ENCODE assay signal across 8 mouse cellular contexts in genomic region chr7:98359951-98360620, GRCm38 (mm10). TPM values are rescaled to one million over a fixed set of nuclear protein-coding genes. Genes with fewer than 3 reads are reported as not detected.
A peak's percentile ranks its signal among the peaks of the same experiment; 100 is the strongest.
DNase-seq lines count a peak whose midpoint lies in the region; ATAC-seq and TF ChIP-seq lines count a peak whose summit lies in the region.

No protein-coding gene starts in this region.

- TF ChIP-seq POLR2A in olfactory bulb, adult 2 months (IDR thresholded peaks at IDR 0.05; ENCODE audit: insufficient read depth, low read depth, low read length), result no peak

- ATAC-seq in common myeloid progenitor, adult 5-6 weeks (replicated peaks; ENCODE audit: low read depth, poor library complexity, severe bottlenecking), result peak; percentile 24
- peak; percentile 45 for ATAC-seq in liver, embryonic 15.5 days (ENCODE audit: insufficient read depth)

- H3K9ac ChIP-seq in liver, embryonic 15.5 days, result peak overlapping the region; percentile 37; the same call in 1 of the 2 replicates

- peaks cover 62% of the 10 kb centered on the region for H3K27me3 ChIP-seq in liver, embryonic 15.5 days

- no peaks in the 10 kb centered on the region for H3K36me3 ChIP-seq in liver, embryonic 15.5 days (replicated peaks)

- H3K9me3 ChIP-seq in liver, embryonic 15.5 days (replicated peaks), result no peaks in the 10 kb centered on the region

- H3K27ac ChIP-seq in liver, embryonic 15.5 days (replicated peaks), result peak overlapping the region; percentile 51; the same call in 1 of the 2 replicates
- no peak overlapping the region for H3K27ac ChIP-seq in olfactory bulb, adult 2 months (ENCODE audit: insufficient read depth, low read depth, low read length)

- peak overlapping the region; percentile 66 for H3K4me2 ChIP-seq in liver, embryonic 15.5 days

- no peak for TF ChIP-seq CTCF in olfactory bulb, adult 2 months (IDR thresholded peaks at IDR 0.05; ENCODE audit: insufficient read depth, low read depth, low read length)

- WGBS in liver, embryonic 15.5 days (ENCODE audit: insufficient replicate concordance), result 2% methylated on average over 33 of the region's 33 CpGs
- WGBS in olfactory bulb, adult 2 months, result 3% methylated on average over 33 of the region's 33 CpGs

- H3K4me1 ChIP-seq in liver, embryonic 15.5 days (replicated peaks), result peaks cover 28% of the 10 kb centered on the region
- peaks cover 14% of the 10 kb centered on the region for H3K4me1 ChIP-seq in olfactory bulb, adult 2 months (ENCODE audit: control insufficient read depth, insufficient read depth, low read length)

- peak; percentile 17 to 20 for DNase-seq in right cerebral cortex, adult 2 months (ENCODE audit: low spot score in 2 of 2)
- DNase-seq in right cerebral cortex, postnatal 36 days (ENCODE audit: low spot score in 2 of 2), result no peak
- DNase-seq in gastrocnemius, postnatal 25 days, result peak; percentile 49
- peak; percentile 38 for DNase-seq in induced T-regulatory cell, adult 2 months (ENCODE audit: low read depth)
- DNase-seq in left cerebral cortex, adult 18-20 months (ENCODE audit: low spot score in 2 of 2), result no peak

- peak overlapping the region; percentile 57 for H3K4me3 ChIP-seq in liver, embryonic 15.5 days (replicated peaks)
- H3K4me3 ChIP-seq in olfactory bulb, adult 2 months (ENCODE audit: insufficient read depth, low read depth, low read length), result peak overlapping the region; percentile 67

RNA-seq across cellular contexts. Expression of gene Tsku, which starts 1.0 kb away (rescaled TPM):
- total RNA-seq in common myeloid progenitor, adult 5-6 weeks (2017), result not detected in 2 replicates
- 1 to 10 TPM; 1.3 to 1.6 TPM for total RNA-seq in gastrocnemius, postnatal 25 days (2021)
- polyA plus RNA-seq in liver, embryonic 15.5 days (2015; fragmentation: Nextera tagmentation; extraction: Ambion mirVana), result 1.3 and 1.6 TPM in 2 replicates
- polyA plus RNA-seq in olfactory bulb, adult 2 months (2012; ENCODE audit: insufficient read depth, insufficient read length, low replicate concordance, missing spikeins), result not detected in 2 replicates
- total RNA-seq in left cerebral cortex, adult 18-20 months (2021), result 1 to 10 TPM; 2.1 to 3.1 TPM

RNA-seq across cellular contexts. Expression of gene Acer3, which starts 39.1 kb away (rescaled TPM):
- 24.0 and 25.4 TPM in 2 replicates for total RNA-seq in common myeloid progenitor, adult 5-6 weeks (2017)
- 1 to 10 TPM; 4.5 to 5.0 TPM for total RNA-seq in gastrocnemius, postnatal 25 days (2021)
- 25.0 and 26.9 TPM in 2 replicates for polyA plus RNA-seq in liver, embryonic 15.5 days (2015; fragmentation: Nextera tagmentation; extraction: Ambion mirVana)
- not detected in 2 replicates for polyA plus RNA-seq in olfactory bulb, adult 2 months (2012; ENCODE audit: insufficient read depth, insufficient read length, low replicate concordance, missing spikeins)
- 10 to 100 TPM; 20.8 to 25.0 TPM for total RNA-seq in left cerebral cortex, adult 18-20 months (2021)

Comparison
In these comparisons a context has a peak if more than half of its experiments do, and no peak if none do; other contexts are left out.
1. DNase-seq: peak in right cerebral cortex, adult 2 months (2 of 2), gastrocnemius, postnatal 25 days (single experiment) and induced T-regulatory cell, adult 2 months (single experiment); none in right cerebral cortex, postnatal 36 days (0 of 2) and left cerebral cortex, adult 18-20 months (0 of 2).